Mouse (Mus musculus): ENCODE data around the gene Babam2.

GRCm38 (mm10) chr5:31835691-31836090 lies 138.2 kb downstream of the Babam2 start:
- TF ChIP-seq POLR2A (IDR thresholded peaks at IDR 0.05; ENCODE audit: insufficient read depth, low read depth, low read length): no peak
- no peak for TF ChIP-seq CTCF (IDR thresholded peaks at IDR 0.05)
